Mouse (Mus musculus) embryonic facial prominence, embryonic 15.5 days (tissue): Measurements from ENCODE around the gene Hagh. TPM values are rescaled to one million over a fixed set of nuclear protein-coding genes. Genes with fewer than 3 reads are reported as not detected.

ENCODE experiments used
- ATAC-seq: fragments of 200-750 bp; cut with Nextera tagmentation; 2 replicates; pipeline ENCODE4 v1.8.0; 2017; ENCODE audit warnings: low read depth, moderate TSS enrichment; ENCODE audit not compliant: insufficient number of reproducible peaks, low FRiP score, low TSS enrichment
- H3K27ac ChIP-seq: fragments of 300-500 bp; sonication (generic); replicated peaks from 2 replicates; pipeline ENCODE4 v1.5.1; 2015; ENCODE audit warnings: mild to moderate bottlenecking, inconsistent platforms
- H3K27me3 ChIP-seq: fragments of 300-500 bp; sonication (generic); 2 replicates; pipeline ENCODE4 v1.6.1; 2015; ENCODE audit warnings: inconsistent platforms
- H3K36me3 ChIP-seq: fragments of 300-500 bp; sonication (generic); 2 replicates; pipeline ENCODE4 v1.6.1; 2015; ENCODE audit warnings: mild to moderate bottlenecking, inconsistent platforms
- H3K4me1 ChIP-seq: fragments of 300-500 bp; sonication (generic); 2 replicates; pipeline ENCODE4 v1.6.1; 2015; ENCODE audit warnings: inconsistent platforms
- H3K4me2 ChIP-seq: fragments of 300-500 bp; sonication (generic); replicated peaks from 2 replicates; pipeline ENCODE4 v1.6.1; 2015; ENCODE audit warnings: mild to moderate bottlenecking, inconsistent platforms
- H3K4me3 ChIP-seq: fragments of 300-500 bp; sonication (generic); replicated peaks from 2 replicates; pipeline ENCODE4 v1.5.1; 2015; ENCODE audit warnings: mild to moderate bottlenecking, inconsistent platforms
- H3K9ac ChIP-seq: fragments of 300-500 bp; sonication (generic); 2 replicates; pipeline ENCODE4 v1.6.1; 2015; ENCODE audit warnings: inconsistent platforms
- H3K9me3 ChIP-seq: fragments of 300-500 bp; sonication (generic); replicated peaks from 2 replicates; pipeline ENCODE4 v1.6.1; 2016; ENCODE audit warnings: inconsistent platforms
- WGBS: fragments of 180-500 bp; shearing (Covaris S2); methylation state at CpG from one replicate; pipeline ENCODE4 v1.1.7; 2015; 5-methylcytosine and 5-hydroxymethylcytosine counted together
- polyA plus RNA-seq: library from polyadenylated mRNA; unstranded; fragments of >200 nt; fragmentation: Nextera tagmentation; extraction: Ambion mirVana; gene quantifications from 2 replicates; pipeline ENCODE4 v1.2.1, GENCODE M21; 2015

Gene Hagh
- polyA plus RNA-seq, 1 experiment from 2014 or later, result 47.0 TPM

GRCm38 (mm10) chr17:24886932-24887271 is 47.0 kb downstream of the Hagh start:
- H3K27ac ChIP-seq, result peak overlapping the region; percentile 82

DNA sequence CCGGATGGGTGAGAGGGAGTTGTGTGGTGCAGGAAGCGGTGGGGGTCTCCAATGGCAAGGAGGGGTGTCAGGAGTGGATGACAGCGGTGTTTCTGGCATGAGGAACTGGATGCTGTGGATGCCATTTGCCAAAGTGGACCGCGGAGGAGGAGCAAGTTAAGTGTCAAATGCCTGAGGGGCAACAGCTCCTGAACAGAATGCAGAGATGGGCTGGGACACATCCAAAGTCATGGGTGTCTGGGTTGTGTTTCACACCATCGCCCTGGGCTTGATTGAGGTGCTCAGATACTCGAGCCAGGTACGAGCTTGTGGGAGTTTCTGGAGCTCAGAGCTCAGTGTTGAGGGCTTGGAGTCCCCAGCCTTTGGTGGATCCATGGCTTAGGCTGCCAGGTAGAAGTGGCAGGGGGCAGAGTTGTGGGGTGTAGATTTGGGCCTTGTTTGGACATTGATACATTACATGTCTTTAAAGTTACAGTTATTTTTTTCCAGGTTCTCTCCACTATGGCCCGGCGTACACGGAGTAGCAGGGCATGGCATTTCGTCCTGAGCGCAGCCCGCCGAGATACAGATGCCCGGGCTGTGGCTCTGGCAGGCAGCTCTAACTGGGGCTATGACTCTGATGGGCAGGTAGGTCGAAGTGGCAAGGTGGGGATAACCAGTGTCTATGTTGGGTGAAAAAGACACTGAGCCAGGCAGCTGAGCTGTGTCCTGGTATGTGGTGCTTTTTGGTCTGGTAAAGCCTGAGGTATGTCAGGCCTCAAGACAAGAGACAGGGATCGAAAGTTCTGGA is 47.5 kb downstream of the Hagh start:
- H3K27me3 ChIP-seq, result no peaks in the 10 kb centered on the region
- peaks cover 61% of the 10 kb centered on the region for H3K36me3 ChIP-seq
- ATAC-seq, result no peak
- H3K4me1 ChIP-seq, result peaks cover 32% of the 10 kb centered on the region
- H3K4me3 ChIP-seq, result peak overlapping the region; percentile 97
- no peaks in the 10 kb centered on the region for H3K9me3 ChIP-seq
- WGBS, result 57% methylated on average over 18 of the region's 18 CpGs
- H3K4me2 ChIP-seq, result peak overlapping the region; percentile 84
- H3K27ac ChIP-seq, result no peak overlapping the region
- H3K9ac ChIP-seq, result peak overlapping the region; percentile 85

More at GRCm38 (mm10) chr17:24886932-24887271, 47.0 kb downstream of the Hagh start:
- WGBS, result 1% methylated on average over 18 of the region's 18 CpGs
- Histone ChIP-seq H3K9ac (peak overlapping the region; percentile 85), H3K4me1 (peaks cover 32% of the 10 kb centered on the region), H3K9me3 (no peaks in the 10 kb centered on the region), H3K4me3 (peak overlapping the region; percentile 97), H3K36me3 (peaks cover 58% of the 10 kb centered on the region), H3K4me2 (peak overlapping the region; percentile 84), H3K27me3 (no peaks in the 10 kb centered on the region)
- peak; percentile 12; the same call in 1 of the 2 replicates for ATAC-seq

GRCm38 (mm10) chr17:24888862-24889261 is 48.9 kb downstream of the Hagh start:
- H3K4me3 ChIP-seq, result 0 out of 2 replicates have a peak overlapping the region, but pooled peaks have one; percentile 2
- H3K4me2 ChIP-seq, result no peak overlapping the region
- no peaks in the 10 kb centered on the region for H3K9me3 ChIP-seq
- H3K4me1 ChIP-seq, result peaks cover 39% of the 10 kb centered on the region
- H3K9ac ChIP-seq, result no peak overlapping the region
- WGBS, result 81% methylated on average over 3 of the region's 3 CpGs
- H3K36me3 ChIP-seq, result peaks cover 61% of the 10 kb centered on the region
- no peak overlapping the region for H3K27ac ChIP-seq
- H3K27me3 ChIP-seq, result no peaks in the 10 kb centered on the region
- ATAC-seq, result no peak

- H3K27me3 ChIP-seq, result no peaks in the 10 kb centered on the region
- H3K4me1 ChIP-seq, result peaks cover 39% of the 10 kb centered on the region
- H3K9ac ChIP-seq, result no peak overlapping the region
- no peak overlapping the region for H3K27ac ChIP-seq
- H3K36me3 ChIP-seq, result peaks cover 52% of the 10 kb centered on the region
- ATAC-seq, result no peak
- WGBS, result 86% methylated on average over 19 of the region's 19 CpGs
- H3K9me3 ChIP-seq, result no peaks in the 10 kb centered on the region
- no peak overlapping the region for H3K4me3 ChIP-seq
- no peak overlapping the region for H3K4me2 ChIP-seq
Observed at GRCm38 (mm10) chr17:24890151-24891092, 50.5 kb downstream of the Hagh start.

DNA sequence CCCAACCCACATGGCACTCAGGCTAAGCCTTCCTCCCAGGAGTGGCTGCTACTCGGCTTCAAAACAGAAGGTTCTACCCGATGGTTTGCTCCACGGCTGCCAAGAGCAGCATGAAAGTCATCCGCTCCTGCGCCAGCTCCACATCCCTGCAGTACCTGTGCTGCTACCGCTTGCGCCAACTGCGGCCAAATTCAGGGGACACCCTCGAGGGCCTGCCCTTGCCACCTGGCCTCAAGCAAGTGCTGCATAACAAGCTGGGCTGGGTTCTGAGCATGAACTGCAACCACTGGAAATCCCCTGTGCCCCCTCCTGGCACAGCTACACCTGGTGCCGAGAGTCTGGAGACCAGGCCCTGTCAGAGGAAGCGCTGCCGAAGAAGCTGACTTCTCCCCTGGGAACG is 51.4 kb downstream of the Hagh start:
- ATAC-seq, result no peak
- no peaks in the 10 kb centered on the region for H3K27me3 ChIP-seq
- H3K9me3 ChIP-seq, result no peaks in the 10 kb centered on the region
- WGBS, result 81% methylated on average over 13 of the region's 13 CpGs
- peaks cover 41% of the 10 kb centered on the region for H3K4me1 ChIP-seq
- H3K4me2 ChIP-seq, result no peak overlapping the region
- peaks cover 52% of the 10 kb centered on the region for H3K36me3 ChIP-seq
- H3K9ac ChIP-seq, result no peak overlapping the region
- no peak overlapping the region for H3K27ac ChIP-seq
- no peak overlapping the region for H3K4me3 ChIP-seq

DNA sequence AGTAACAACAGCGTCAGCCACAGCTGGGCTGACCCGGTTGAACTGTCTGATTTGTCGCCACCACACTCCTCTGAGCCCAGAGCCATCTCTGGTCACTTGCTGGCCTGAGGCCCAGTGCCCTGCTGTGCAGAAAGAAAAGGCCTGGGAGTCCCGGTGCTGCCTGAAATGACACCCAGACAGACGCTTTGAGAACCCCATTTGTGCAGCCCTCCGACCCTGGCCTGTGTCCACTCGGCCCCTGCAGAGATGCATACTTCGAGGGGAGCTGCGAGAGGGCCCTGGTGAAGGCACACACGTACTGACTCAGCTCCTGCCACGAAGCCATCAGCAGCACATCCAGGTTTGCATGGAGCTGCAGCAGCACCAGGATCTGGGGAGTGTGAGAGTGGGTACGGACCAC is 52.8 kb downstream of the Hagh start:
- no peaks in the 10 kb centered on the region for H3K9me3 ChIP-seq
- H3K4me2 ChIP-seq, result no peak overlapping the region
- WGBS, result 92% methylated on average over 12 of the region's 12 CpGs
- H3K9ac ChIP-seq, result no peak overlapping the region
- H3K4me3 ChIP-seq, result no peak overlapping the region
- H3K27me3 ChIP-seq, result no peaks in the 10 kb centered on the region
- H3K4me1 ChIP-seq, result peaks cover 49% of the 10 kb centered on the region
- H3K27ac ChIP-seq, result no peak overlapping the region
- peaks cover 57% of the 10 kb centered on the region for H3K36me3 ChIP-seq
- no peak for ATAC-seq

DNA sequence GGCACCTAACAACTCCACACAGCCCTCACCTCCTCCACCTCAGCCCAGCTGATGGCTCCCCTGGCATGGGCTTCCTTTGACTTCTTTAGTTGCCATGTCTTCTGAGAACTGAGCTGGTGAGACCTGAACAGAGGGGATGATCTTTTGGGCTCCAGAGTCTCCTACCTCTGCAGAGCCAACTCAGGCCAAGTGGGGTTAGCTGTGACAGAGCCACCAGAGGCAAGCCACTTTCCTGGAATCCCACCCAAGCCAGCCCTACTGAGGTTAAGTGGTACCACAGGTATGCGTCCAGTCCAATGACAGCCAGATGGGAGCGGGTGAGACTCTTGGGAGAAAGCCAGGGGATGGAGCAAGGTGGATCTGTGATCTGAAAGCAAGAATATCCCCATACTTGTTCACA is 53.3 kb downstream of the Hagh start:
- peaks cover 60% of the 10 kb centered on the region for H3K36me3 ChIP-seq
- H3K9me3 ChIP-seq, result no peaks in the 10 kb centered on the region
- H3K4me1 ChIP-seq, result peaks cover 47% of the 10 kb centered on the region
- no peak overlapping the region for H3K27ac ChIP-seq
- 0 out of 2 replicates have a peak overlapping the region, but pooled peaks have one; percentile 95 for H3K4me2 ChIP-seq
- 89% methylated on average over 2 of the region's 2 CpGs for WGBS
- H3K27me3 ChIP-seq, result no peaks in the 10 kb centered on the region
- H3K4me3 ChIP-seq, result peak overlapping the region; percentile 84
- no peak overlapping the region for H3K9ac ChIP-seq
- ATAC-seq, result no peak

DNA sequence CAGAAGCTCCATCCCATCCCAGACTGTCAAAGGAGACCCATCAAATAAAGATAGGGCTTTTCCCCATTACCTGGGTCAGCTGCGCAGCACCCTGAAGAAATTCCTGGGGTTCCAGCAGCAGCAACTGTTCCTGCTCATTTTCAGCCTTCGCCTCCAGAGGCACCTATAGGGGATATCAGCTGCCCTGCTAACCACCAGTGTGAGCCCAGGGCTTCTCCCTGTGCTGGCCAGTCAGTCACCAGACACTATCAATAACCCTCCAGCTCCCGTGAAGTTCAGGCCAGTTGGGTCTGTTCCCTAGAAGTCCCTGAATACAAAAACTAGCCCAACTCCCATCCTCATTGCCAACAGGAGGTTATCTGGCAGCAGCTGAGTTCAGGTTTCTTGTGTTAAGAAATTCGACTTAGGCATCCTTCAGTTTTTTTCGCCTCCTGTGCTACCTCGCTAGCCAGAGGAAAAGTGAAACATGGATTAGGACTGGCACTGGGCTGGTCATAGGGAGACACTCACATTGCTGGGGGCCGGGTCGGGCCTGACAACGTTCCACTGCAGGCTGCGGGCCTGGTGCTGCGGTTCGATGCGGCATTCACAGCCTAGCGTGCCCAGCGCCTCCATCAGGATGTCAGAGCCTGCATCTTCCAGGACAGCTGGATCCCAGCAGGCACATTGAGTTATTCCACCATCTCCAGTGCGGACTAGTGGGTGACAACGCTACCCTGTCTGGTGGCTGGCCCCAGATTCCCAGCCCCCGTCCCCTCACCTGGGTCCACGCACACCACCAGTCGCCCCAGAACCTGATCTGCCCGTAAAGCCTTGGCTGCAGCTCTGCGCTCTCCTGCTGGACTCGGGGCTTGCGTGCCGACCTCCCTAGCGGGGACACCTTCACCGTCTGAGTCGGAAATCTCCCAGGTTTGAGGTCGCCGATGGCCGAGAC is 54.4 kb downstream of the Hagh start:
- Histone ChIP-seq H3K4me3 (peak overlapping the region; percentile 84), H3K27me3 (no peaks in the 10 kb centered on the region), H3K9me3 (no peaks in the 10 kb centered on the region), H3K9ac (peak overlapping the region; percentile 83), H3K36me3 (peaks cover 62% of the 10 kb centered on the region), H3K27ac (peak overlapping the region; percentile 91), H3K4me2 (peak overlapping the region; percentile 95), H3K4me1 (peaks cover 43% of the 10 kb centered on the region)
- no peak for ATAC-seq
- WGBS, result 9% methylated on average over 31 of the region's 31 CpGs

DNA sequence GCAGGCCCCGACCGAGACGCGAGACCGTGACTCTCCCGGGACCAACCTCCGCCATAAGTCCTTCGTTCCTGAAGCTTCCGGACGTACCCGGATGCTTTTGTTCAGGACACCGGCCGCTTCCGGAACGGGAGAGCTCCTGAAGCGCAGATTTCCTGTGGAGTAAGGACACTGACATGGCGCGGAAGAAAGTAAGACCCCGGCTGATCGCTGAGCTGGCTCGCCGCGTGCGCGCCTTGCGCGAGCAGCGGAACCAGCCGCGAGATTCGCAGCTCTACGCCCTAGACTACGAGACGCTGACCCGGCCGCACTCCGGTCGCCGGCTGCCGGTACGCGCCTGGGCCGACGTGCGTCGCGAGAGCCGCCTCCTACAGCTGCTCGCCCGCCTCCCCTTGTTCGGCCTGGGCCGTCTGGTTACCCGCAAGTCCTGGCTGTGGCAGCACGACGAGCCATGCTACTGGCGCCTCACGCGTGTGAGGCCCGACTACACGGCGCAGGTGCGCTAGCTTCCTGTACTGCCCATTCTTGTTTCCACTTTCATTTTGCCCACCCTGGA is 55.1 kb downstream of the Hagh start, which contains the start of the genes Eme2 and Mrps34:
Eme2 (minus strand) TSS at position 93 of the 553 bp plus-strand sequence.
Mrps34 (plus strand) TSS at position 122 of the 553 bp plus-strand sequence.
- Histone ChIP-seq H3K4me2 (peak within 1 kb of the TSS; percentile 95), H3K4me1 (peaks cover 43% of the 10 kb centered on the region), H3K4me3 (peak within 1 kb of the TSS; percentile 84), H3K36me3 (peaks cover 64% of the 10 kb centered on the region), H3K9me3 (no peaks in the 10 kb centered on the region), H3K27me3 (no peaks in the 10 kb centered on the region), H3K27ac (peak within 1 kb of the TSS; percentile 91), H3K9ac (peak within 1 kb of the TSS; percentile 83)
- WGBS, result under 1% methylated on average over 62 of the region's 62 CpGs
- 0 out of 2 replicates have a peak, but pooled peaks have one; percentile 59 for ATAC-seq

- Histone ChIP-seq H3K36me3 (peaks cover 64% of the 10 kb centered on the region), H3K4me1 (peaks cover 43% of the 10 kb centered on the region), H3K4me2 (peak overlapping the region; percentile 95), H3K27me3 (no peaks in the 10 kb centered on the region), H3K27ac (peak overlapping the region; percentile 91), H3K9me3 (no peaks in the 10 kb centered on the region), H3K4me3 (peak overlapping the region; percentile 84), H3K9ac (peak overlapping the region; percentile 83)
- no peak for ATAC-seq
- WGBS, result 10% methylated on average over 23 of the region's 23 CpGs
Observed at GRCm38 (mm10) chr17:24895571-24896240, 55.8 kb downstream of the Hagh start.
